Comparison of ENCODE assay signal across 33 mouse cellular contexts in the genomic region with DNA sequence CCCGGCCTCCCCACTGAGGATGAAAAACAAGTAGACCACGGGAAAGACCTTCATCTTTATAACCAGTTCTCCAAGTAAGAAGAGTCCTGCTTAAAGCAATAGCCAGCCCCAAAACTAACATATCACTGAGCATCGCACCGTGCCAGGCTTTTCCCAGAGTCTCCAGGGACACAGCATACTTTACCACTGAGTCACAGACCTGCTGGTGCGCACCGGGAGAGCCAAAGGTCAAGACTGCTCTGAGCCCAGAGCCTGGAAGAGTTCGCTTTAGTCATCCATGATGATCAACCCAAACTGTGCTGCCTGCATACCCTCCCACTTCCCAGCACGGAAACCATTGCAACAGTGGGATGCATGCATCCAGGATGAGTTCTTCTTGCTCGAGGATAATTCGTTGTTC. TPM values are rescaled to one million over a fixed set of nuclear protein-coding genes. Genes with fewer than 3 reads are reported as not detected.
A peak's percentile ranks its signal among the peaks of the same experiment; 100 is the strongest.
DNase-seq lines count a peak whose midpoint lies in the region; ATAC-seq and TF ChIP-seq lines count a peak whose summit lies in the region.
"Had no signal": no experiment of that assay in that cellular context is flagged by ENCODE, and none has a peak within 500 bp of the region (broad histone marks: within the 10 kb centered on the region; RNA-seq: fewer than 3 reads in every experiment).

No protein-coding gene starts in this region.

- no peaks in the 10 kb centered on the region for H3K27me3 ChIP-seq in stomach, postnatal 0 days (ENCODE audit: control insufficient read depth, insufficient read depth, low read length)
- H3K27me3 ChIP-seq in midbrain, postnatal 0 days (ENCODE audit: insufficient read depth, low read length) = no peaks in the 10 kb centered on the region
- H3K27me3 ChIP-seq: embryonic facial prominence, embryonic 12.5 days; forebrain, embryonic 15.5 days; hindbrain, embryonic 13.5 days had no signal

- H3K9ac ChIP-seq in stomach, postnatal 0 days (ENCODE audit: low read length) = no peak overlapping the region
- no peak overlapping the region for H3K9ac ChIP-seq in midbrain, postnatal 0 days (replicated peaks; ENCODE audit: low read length, poor library complexity, severe bottlenecking)
- H3K9ac ChIP-seq: embryonic facial prominence, embryonic 12.5 days; forebrain, embryonic 15.5 days; hindbrain, embryonic 13.5 days had no signal

- ATAC-seq in frontal cortex, adult (ENCODE audit: low TSS enrichment) = peak; percentile 81; the same call in 1 of the 2 replicates
- no peak for ATAC-seq in stomach, postnatal 0 days (ENCODE audit: low FRiP score, low TSS enrichment)
- ATAC-seq in midbrain, postnatal 0 days (ENCODE audit: low FRiP score) = no peak
- ATAC-seq: CD4-positive, CD25-positive, alpha-beta regulatory T cell, adult 4 months; forebrain, embryonic 15.5 days; hindbrain, postnatal 0 days had no signal

- DNase-seq in frontal cortex, postnatal 25 days (ENCODE audit: low spot score in 2 of 2) = no peak
- DNase-seq in layer of hippocampus, adult 9-11 months = peak; percentile 16
- DNase-seq in layer of hippocampus, adult 8-10 months (ENCODE audit: low spot score in 2 of 2) = no peak
- peak; percentile 23 for DNase-seq in Muller cell, postnatal 12 days (ENCODE audit: inconsistent ontology term)
- peak; percentile 22 for DNase-seq in adipocyte (ENCODE audit: low spot score)
- DNase-seq in stomach, postnatal 0 days (ENCODE audit: low spot score) = no peak
- no peak for DNase-seq in midbrain, postnatal 0 days (ENCODE audit: low spot score)
- DNase-seq: B cell, adult 2 months; cerebellum, adult 11 months; cerebellum, adult 8-10 months; cerebellum, postnatal 14 days; embryo, embryonic 11 days; gastrocnemius, adult 2 months; gastrocnemius, postnatal 25 days; heart, postnatal 10 days; heart, postnatal 4 days; kidney, adult 2 months had no signal

- H3K36me3 ChIP-seq in stomach, postnatal 0 days (ENCODE audit: control insufficient read depth, insufficient read depth, low read length) = no peaks in the 10 kb centered on the region
- H3K36me3 ChIP-seq in midbrain, postnatal 0 days (ENCODE audit: insufficient read depth, low read length) = no peaks in the 10 kb centered on the region
- H3K36me3 ChIP-seq: embryonic facial prominence, embryonic 12.5 days; forebrain, embryonic 15.5 days; G1E; heart, embryonic 10.5 days; hindbrain, embryonic 13.5 days had no signal

- no peaks in the 10 kb centered on the region for H3K4me1 ChIP-seq in stomach, postnatal 0 days (replicated peaks; ENCODE audit: control insufficient read depth, insufficient read depth)
- no peaks in the 10 kb centered on the region for H3K4me1 ChIP-seq in midbrain, postnatal 0 days (ENCODE audit: insufficient read depth, low read length)
- H3K4me1 ChIP-seq: forebrain, embryonic 15.5 days; heart, embryonic 10.5 days; hindbrain, embryonic 13.5 days had no signal

- 80% methylated on average over 10 of the region's 10 CpGs for WGBS in stomach, postnatal 0 days
- 89% methylated on average over 10 of the region's 10 CpGs for WGBS in midbrain, postnatal 0 days

- no peak for TF ChIP-seq EP300 in stomach, postnatal 0 days (optimal IDR thresholded peaks at IDR 0.05)

- no peaks in the 10 kb centered on the region for H3K9me3 ChIP-seq in stomach, postnatal 0 days (ENCODE audit: control insufficient read depth, low read length)
- no peaks in the 10 kb centered on the region for H3K9me3 ChIP-seq in midbrain, postnatal 0 days (ENCODE audit: low read length)
- H3K9me3 ChIP-seq: embryonic facial prominence, embryonic 12.5 days; forebrain, embryonic 15.5 days; G1E; heart, embryonic 10.5 days; hindbrain, embryonic 13.5 days had no signal

- H3K4me3 ChIP-seq in stomach, postnatal 0 days (ENCODE audit: low read depth, low read length) = no peak overlapping the region
- no peak overlapping the region for H3K4me3 ChIP-seq in midbrain, postnatal 0 days (ENCODE audit: low read depth, low read length)
- H3K4me3 ChIP-seq: embryonic facial prominence, embryonic 12.5 days; forebrain, embryonic 15.5 days; gastrocnemius, adult 2 months; heart, embryonic 10.5 days; hindbrain, embryonic 13.5 days had no signal

- no peak overlapping the region for H3K4me2 ChIP-seq in stomach, postnatal 0 days (replicated peaks; ENCODE audit: low read depth)
- no peak overlapping the region for H3K4me2 ChIP-seq in midbrain, postnatal 0 days (ENCODE audit: low read depth, low read length, poor library complexity, severe bottlenecking)
- H3K4me2 ChIP-seq: embryonic facial prominence, embryonic 12.5 days; forebrain, embryonic 15.5 days; hindbrain, embryonic 13.5 days had no signal

- H3K27ac ChIP-seq in stomach, postnatal 0 days (replicated peaks) = no peak overlapping the region
- H3K27ac ChIP-seq in midbrain, postnatal 0 days (ENCODE audit: low read depth, low read length) = no peak overlapping the region
- H3K27ac ChIP-seq: embryonic facial prominence, embryonic 12.5 days; forebrain, embryonic 15.5 days; gastrocnemius, adult 2 months; heart, embryonic 10.5 days; hindbrain, embryonic 13.5 days; hindbrain, postnatal 0 days had no signal

- TF ChIP-seq CTCF in stomach, postnatal 0 days (IDR thresholded peaks at IDR 0.05; ENCODE audit: low read depth) = no peak
- no peak for TF ChIP-seq CTCF in midbrain, postnatal 0 days (IDR thresholded peaks at IDR 0.05)

RNA-seq across cellular contexts. Expression of gene Ddit4l, which starts 12.3 kb away (rescaled TPM):
- 10 to 100 TPM; 11.2 to 14.3 (median 11.6) TPM for total RNA-seq in layer of hippocampus, adult 8-10 months (2022)
- polyA plus RNA-seq in stomach, postnatal 0 days (2015; fragmentation: Nextera tagmentation; extraction: Ambion mirVana) = 3.3 and 4.2 TPM in 2 replicates
- total RNA-seq in midbrain, postnatal 0 days (2014; rRNA removed) = 1.3 and 3.5 TPM in 2 replicates
- polyA plus RNA-seq in midbrain, postnatal 0 days (2015; fragmentation: Nextera tagmentation; extraction: Ambion mirVana) = 3.8 and 4.0 TPM in 2 replicates
- total RNA-seq: common myeloid progenitor, adult 5-6 weeks; granulocyte monocyte progenitor cell, adult 5-6 weeks had no signal
- polyA plus RNA-seq: CD4-positive, CD25-positive, alpha-beta regulatory T cell, adult 4 months; G1E had no signal

RNA-seq across cellular contexts. Expression of gene Gm21962, which starts 37.6 kb away (rescaled TPM):
- not detected for total RNA-seq in layer of hippocampus, adult 8-10 months (2022)
- polyA plus RNA-seq in stomach, postnatal 0 days (2015; fragmentation: Nextera tagmentation; extraction: Ambion mirVana) = not detected in 2 replicates
- not detected in 2 replicates for total RNA-seq in midbrain, postnatal 0 days (2014; rRNA removed)
- not detected in 2 replicates for polyA plus RNA-seq in midbrain, postnatal 0 days (2015; fragmentation: Nextera tagmentation; extraction: Ambion mirVana)
- total RNA-seq: adrenal gland, postnatal 4 days; gastrocnemius, adult 2 months; gastrocnemius, postnatal 25 days; granulocyte monocyte progenitor cell, adult 5-6 weeks; heart, postnatal 10 days; heart, postnatal 4 days; hindbrain, postnatal 0 days had no signal
- polyA plus RNA-seq: brain, embryonic 14.5 days; CD4-positive, CD25-positive, alpha-beta regulatory T cell, adult 4 months; embryonic facial prominence, embryonic 12.5 days; forebrain, embryonic 11.5 days; forebrain, embryonic 15.5 days; frontal cortex, adult 2 months; G1E; heart, embryonic 10.5 days; heart, embryonic 14.5 days; hindbrain, embryonic 13.5 days; hindbrain, postnatal 0 days; intestine, embryonic 14.5 days; kidney, adult 2 months had no signal

Comparison
In these comparisons a context has a peak if more than half of its experiments do, and no peak if none do; other contexts are left out.
1. DNase-seq: peak in layer of hippocampus, adult 9-11 months (single experiment), Muller cell, postnatal 12 days (single experiment) and adipocyte (single experiment); none in frontal cortex, postnatal 25 days (0 of 2), layer of hippocampus, adult 8-10 months (0 of 2), stomach, postnatal 0 days (single experiment) and midbrain, postnatal 0 days (single experiment).